8 mouse cellular contexts compared by ENCODE assay signal in the genomic region with DNA sequence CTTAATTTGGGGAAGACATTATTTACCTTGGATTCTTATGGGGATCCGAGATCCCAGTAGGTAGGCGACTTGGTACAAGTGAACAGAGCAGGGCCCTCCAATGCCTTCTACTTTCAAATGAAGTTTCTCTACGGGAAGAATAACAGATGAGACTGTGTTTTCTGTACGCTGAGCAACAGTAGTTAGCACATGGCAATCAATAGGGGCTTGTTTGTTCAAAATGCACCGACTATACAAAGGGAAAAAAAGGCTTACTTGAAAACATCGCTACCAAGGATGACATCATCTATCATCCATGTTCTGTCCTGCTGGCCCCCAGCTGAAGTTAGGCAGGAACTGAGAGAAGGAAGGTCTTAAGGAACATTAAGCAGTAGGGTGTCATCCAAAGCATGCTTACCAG. TPM values are rescaled to one million over a fixed set of nuclear protein-coding genes. Genes with fewer than 3 reads are reported as not detected.
DNase-seq lines count a peak whose midpoint lies in the region; ATAC-seq and TF ChIP-seq lines count a peak whose summit lies in the region.

Gene Selenop, plus strand, starts transcription at position 301 of the 400 bp plus-strand sequence.

- TF ChIP-seq EP300 in heart, postnatal 0 days (IDR thresholded peaks at IDR 0.05; ENCODE audit: low read depth) = no peak

- H3K9me3 ChIP-seq in lung, embryonic 16.5 days (ENCODE audit: control insufficient read depth, low read length) = no peaks in the 10 kb centered on the region
- no peaks in the 10 kb centered on the region for H3K9me3 ChIP-seq in heart, postnatal 0 days (replicated peaks; ENCODE audit: control insufficient read depth, low read length)
- no peaks in the 10 kb centered on the region for H3K9me3 ChIP-seq in neural tube, embryonic 14.5 days (ENCODE audit: control insufficient read depth, low read length)

- no peak within 1 kb of the TSS for H3K4me3 ChIP-seq in lung, embryonic 16.5 days (ENCODE audit: low read length)
- H3K4me3 ChIP-seq in heart, postnatal 0 days (ENCODE audit: low read depth, low read length) = no peak within 1 kb of the TSS
- H3K4me3 ChIP-seq in neural tube, embryonic 14.5 days (ENCODE audit: low read depth, low read length) = no peak within 1 kb of the TSS

- intact Hi-C loops in left cerebral cortex, postnatal 4 days (cut with DNase I) = no loop called here

- ATAC-seq in lung, embryonic 16.5 days (ENCODE audit: low read depth) = no peak
- ATAC-seq in erythroblast, adult 5-6 weeks (replicated peaks; ENCODE audit: low FRiP score, poor library complexity, severe bottlenecking) = no peak
- no peak for ATAC-seq in heart, postnatal 0 days (ENCODE audit: insufficient read depth, low read depth)
- no peak for ATAC-seq in neural tube, embryonic 14.5 days (ENCODE audit: low read depth)

- no peaks in the 10 kb centered on the region for H3K27me3 ChIP-seq in lung, embryonic 16.5 days (ENCODE audit: control insufficient read depth, insufficient read depth, low read depth, low read length)
- no peaks in the 10 kb centered on the region for H3K27me3 ChIP-seq in heart, postnatal 0 days (ENCODE audit: control insufficient read depth, insufficient read depth, low read length)
- H3K27me3 ChIP-seq in neural tube, embryonic 14.5 days (ENCODE audit: control insufficient read depth, insufficient read depth, low read length) = no peaks in the 10 kb centered on the region

- WGBS in lung, embryonic 16.5 days = 84% methylated on average over 6 of the region's 6 CpGs
- 86% methylated on average over 6 of the region's 6 CpGs for WGBS in heart, postnatal 0 days
- WGBS in neural tube, embryonic 14.5 days = 69% methylated on average over 6 of the region's 6 CpGs

- no peak within 1 kb of the TSS for H3K4me2 ChIP-seq in lung, embryonic 16.5 days (ENCODE audit: low read depth, low read length)
- no peak within 1 kb of the TSS for H3K4me2 ChIP-seq in heart, postnatal 0 days (ENCODE audit: low read depth, low read length)
- no peak within 1 kb of the TSS for H3K4me2 ChIP-seq in neural tube, embryonic 14.5 days (ENCODE audit: low read depth, low read length)

- H3K4me1 ChIP-seq in lung, embryonic 16.5 days (replicated peaks; ENCODE audit: control insufficient read depth, insufficient read depth, low read length) = peaks cover 13% of the 10 kb centered on the region
- 0 out of 2 replicates have a peak, but pooled peaks cover 11% of the 10 kb centered on the region for H3K4me1 ChIP-seq in heart, postnatal 0 days (ENCODE audit: control insufficient read depth, insufficient read depth)
- H3K4me1 ChIP-seq in neural tube, embryonic 14.5 days (ENCODE audit: control insufficient read depth, insufficient read depth, low read length) = no peaks in the 10 kb centered on the region

- H3K9ac ChIP-seq in lung, embryonic 16.5 days (ENCODE audit: low read length) = no peak within 1 kb of the TSS
- no peak within 1 kb of the TSS for H3K9ac ChIP-seq in heart, postnatal 0 days (replicated peaks; ENCODE audit: low read depth, low read length)
- no peak within 1 kb of the TSS for H3K9ac ChIP-seq in neural tube, embryonic 14.5 days (replicated peaks; ENCODE audit: low read depth, low read length)

- TF ChIP-seq CTCF in heart, postnatal 0 days (IDR thresholded peaks at IDR 0.05; ENCODE audit: low read depth) = no peak

- H3K27ac ChIP-seq in lung, embryonic 16.5 days (ENCODE audit: low read length) = no peak within 1 kb of the TSS
- H3K27ac ChIP-seq in heart, postnatal 0 days (ENCODE audit: low read depth) = no peak within 1 kb of the TSS
- H3K27ac ChIP-seq in neural tube, embryonic 14.5 days (ENCODE audit: low read depth, low read length) = no peak within 1 kb of the TSS

- no peak for DNase-seq in lung, postnatal 14 days
- DNase-seq in heart, postnatal 0 days (ENCODE audit: low spot score) = no peak
- DNase-seq in left cerebral cortex, postnatal 4 days = no peak
- no peak for DNase-seq in testis, postnatal 10 days (ENCODE audit: low spot score)
- no peak for DNase-seq in cerebellum, postnatal 14 days

- H3K36me3 ChIP-seq in lung, embryonic 16.5 days (ENCODE audit: control insufficient read depth, insufficient read depth, low read length) = no peaks in the 10 kb centered on the region
- no peaks in the 10 kb centered on the region for H3K36me3 ChIP-seq in heart, postnatal 0 days (replicated peaks; ENCODE audit: control insufficient read depth, insufficient read depth, low read length)
- H3K36me3 ChIP-seq in neural tube, embryonic 14.5 days (ENCODE audit: control insufficient read depth, insufficient read depth, low read length) = no peaks in the 10 kb centered on the region

RNA-seq across cellular contexts. Expression of gene Selenop, which starts in this region (rescaled TPM):
- 148 and 183 TPM in 2 replicates for polyA plus RNA-seq in lung, embryonic 16.5 days (2015; fragmentation: Nextera tagmentation; extraction: Ambion mirVana)
- total RNA-seq in erythroblast, adult 5-6 weeks (2015; ENCODE audit: low replicate concordance) = 201 and 232 TPM in 2 replicates
- 89.9 and 99.8 TPM in 2 replicates for total RNA-seq in erythroblast, adult 5-6 weeks (2017; ENCODE audit: low replicate concordance)
- total RNA-seq in heart, postnatal 0 days (2014; rRNA removed; ENCODE audit: low replicate concordance) = 264 and 358 TPM in 2 replicates
- polyA plus RNA-seq in heart, postnatal 0 days (2015; fragmentation: Nextera tagmentation; extraction: Ambion mirVana) = 169 and 190 TPM in 2 replicates
- 100 to 1,000 TPM; 163 to 191 TPM for total RNA-seq in left cerebral cortex, postnatal 4 days (2021)
- 79.6 and 203 TPM in 2 replicates for polyA plus RNA-seq in neural tube, embryonic 14.5 days (2014; fragmentation: Nextera tagmentation; extraction: Ambion mirVana)
